Mouse (Mus musculus) induced T-regulatory cell, adult 2 months (primary cell): ENCODE measurements around the gene Fxr1.
A peak's percentile ranks its signal among the peaks of the same experiment; 100 is the strongest.
"Not testable (repeated sequence)": the region's sequence is repeated elsewhere in the genome, so short reads cannot be mapped to it uniquely, and the experiment has no call there.

Experiments
- DNase-seq: peaks from one replicate; pipeline ENCODE4 v3.0.0-alpha.2; 2012; ENCODE audit warnings: low read depth

Gene Fxr1

GRCm38 (mm10) chr3:34062352-34062751 is 42.6 kb downstream of the Fxr1 start:
- no peak for DNase-seq

GRCm38 (mm10) chr3:34068943-34069342 is 49.2 kb downstream of the Fxr1 start:
- DNase-seq: not testable (repeated sequence)

- no peak for DNase-seq
Measured at GRCm38 (mm10) chr3:34072726-34073125, 53.0 kb downstream of the Fxr1 start.

- no peak for DNase-seq
Measured at GRCm38 (mm10) chr3:34076058-34076759, 56.5 kb downstream of the Fxr1 start.

- peak; percentile 91 for DNase-seq
Measured at GRCm38 (mm10) chr3:34080900-34081662, 61.3 kb downstream of the Fxr1 start, which contains the start of gene Dnajc19. Dnajc19 (minus strand) TSS chr3:34081321.

GRCm38 (mm10) chr3:34081929-34082328 is 62.2 kb downstream of the Fxr1 start:
- DNase-seq: peak; percentile 8

GRCm38 (mm10) chr3:34083655-34084054 is 63.9 kb downstream of the Fxr1 start:
- no peak for DNase-seq

GRCm38 (mm10) chr3:34102891-34103290 is 83.1 kb downstream of the Fxr1 start:
- DNase-seq: no peak

GRCm38 (mm10) chr3:34103902-34104672 is 84.3 kb downstream of the Fxr1 start:
- no peak for DNase-seq

- DNase-seq: no peak
Measured at GRCm38 (mm10) chr3:34106421-34106820, 86.7 kb downstream of the Fxr1 start.

GRCm38 (mm10) chr3:34107631-34108030 is 87.9 kb downstream of the Fxr1 start:
- DNase-seq: no peak

- DNase-seq: no peak
Measured at GRCm38 (mm10) chr3:34111941-34112685, 92.4 kb downstream of the Fxr1 start.

GRCm38 (mm10) chr3:34115806-34116205 is 96.1 kb downstream of the Fxr1 start:
- DNase-seq: no peak

GRCm38 (mm10) chr3:34119869-34120268 is 100.1 kb downstream of the Fxr1 start:
- DNase-seq: no peak
